Mouse (Mus musculus) heart, postnatal 0 days (tissue): ENCODE measurements at regions not wholly inside any gene's neighbourhood (a gene's known extent, or its start where the extent isn't known, plus 50 kb on each side); places are given as distances from the start of the nearest gene placed in this dataset.

Experiments used
- CTCF ChIP-seq: IDR thresholded peaks from 2 replicates; pipeline ENCODE4 v1.5.1; 2016; ENCODE audit warnings: antibody characterized with exemption, control low read depth, low read depth
- EP300 ChIP-seq: IDR thresholded peaks from 2 replicates; pipeline ENCODE4 v1.6.1; 2016; ENCODE audit warnings: antibody characterized with exemption, low read depth

GRCm38 (mm10) chr2:179291958-179292357 lies 150.3 kb upstream of the Cdh4 start:
- TF ChIP-seq EP300 (no peak), CTCF (no peak)
